Mouse (Mus musculus): ENCODE measurements around the gene Cdc42se2. TPM values are rescaled to one million over a fixed set of nuclear protein-coding genes. Genes with fewer than 3 reads are reported as not detected.

Cdc42se2 gene
- polyA plus RNA-seq, 1 experiment from 2014 or later: 136 TPM

Other genes starting within 250 kb of the Cdc42se2 start
- 10.4 and 10.6 TPM in 2 replicates for gene Lyrm7, start 73.2 kb upstream of the Cdc42se2 start, polyA plus RNA-seq (2015; fragmentation: Nextera tagmentation; extraction: Ambion mirVana)
- gene Hint1, start 78.7 kb upstream of the Cdc42se2 start, polyA plus RNA-seq (2015; fragmentation: Nextera tagmentation; extraction: Ambion mirVana): 728 and 827 TPM in 2 replicates
- 78.5 and 78.8 TPM in 2 replicates for gene Gpx3, start 114.8 kb upstream of the Cdc42se2 start, polyA plus RNA-seq (2015; fragmentation: Nextera tagmentation; extraction: Ambion mirVana)
- 19.6 and 20.4 TPM in 2 replicates for gene Tnip1, start 175.2 kb upstream of the Cdc42se2 start, polyA plus RNA-seq (2015; fragmentation: Nextera tagmentation; extraction: Ambion mirVana)
- 72.4 and 84.0 TPM in 2 replicates for gene Anxa6, start 245.8 kb upstream of the Cdc42se2 start, polyA plus RNA-seq (2015; fragmentation: Nextera tagmentation; extraction: Ambion mirVana)